Mouse (Mus musculus) common myeloid progenitor, adult 5-6 weeks (primary cell): Measurements from ENCODE around the gene Cfap43. TPM values are rescaled to one million over a fixed set of nuclear protein-coding genes. Genes with fewer than 3 reads are reported as not detected.

Experiments used
- ATAC-seq: replicated peaks from 2 replicates; pipeline ENCODE4 v1.8.0; 2016; ENCODE audit warnings: low read depth, mild to moderate bottlenecking, moderate TSS enrichment, inconsistent platforms; ENCODE audit not compliant: poor library complexity, severe bottlenecking
- total RNA-seq: library from RNA; stranded (forward); fragments of 200-1000, 187-1606 nt; gene quantifications from 2 replicates; pipeline ENCODE4 v1.2.3, GENCODE M21; 2017

Gene Cfap43
- total RNA-seq, 1 experiment from 2014 or later: not detected

DNA sequence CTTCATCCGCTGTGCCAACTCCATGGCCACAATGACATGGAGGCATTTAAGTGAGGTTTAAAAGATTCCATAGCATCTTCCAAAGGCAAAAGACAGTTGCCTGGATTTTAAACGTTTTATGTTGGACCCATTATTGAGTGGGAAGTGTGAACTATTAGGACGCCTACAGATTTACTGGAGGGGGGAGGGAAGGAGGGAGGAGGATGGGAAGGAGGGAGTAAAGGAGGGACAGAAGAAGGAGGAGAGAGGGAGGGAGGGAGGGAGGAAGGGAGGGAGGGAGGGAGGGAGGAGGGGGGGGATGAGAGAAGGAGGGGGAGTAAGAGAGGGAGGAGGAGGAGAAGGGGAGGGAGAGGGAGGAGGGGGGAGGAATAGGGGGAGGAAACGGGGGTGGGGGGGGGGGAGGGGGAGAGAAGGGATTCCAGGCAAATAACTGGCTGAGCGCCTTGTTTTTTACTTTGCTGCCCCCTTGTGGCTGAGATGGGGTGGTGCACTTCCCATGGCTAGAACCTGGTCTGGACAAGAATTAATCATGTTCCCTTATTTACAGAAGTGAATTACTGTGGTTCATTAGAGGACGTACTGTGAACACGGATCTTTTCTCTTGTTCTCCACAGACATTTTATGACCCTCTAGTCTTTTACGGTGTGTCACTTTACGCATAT lies 98.1 kb downstream of the Cfap43 start:
- peak; percentile 92 for ATAC-seq

DNA sequence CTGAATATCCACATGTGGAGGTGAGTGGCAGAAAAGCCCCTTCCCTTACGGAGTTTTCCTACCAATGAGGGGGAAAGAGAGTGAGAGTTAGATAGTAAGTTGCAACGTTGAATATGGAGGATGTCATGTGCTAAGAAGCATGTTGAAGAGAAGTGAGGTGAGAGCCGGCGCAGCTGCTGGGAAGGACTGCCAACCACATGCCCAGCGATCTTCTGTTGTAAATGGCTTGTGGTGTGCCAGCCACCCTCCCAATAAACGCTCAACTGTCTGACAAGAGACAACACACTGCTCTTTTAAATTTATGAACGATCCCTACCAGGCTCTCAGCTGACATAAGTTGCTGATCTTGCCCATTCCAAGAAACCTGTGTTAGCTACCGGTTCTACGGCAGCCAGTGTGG lies 101.4 kb downstream of the Cfap43 start:
- ATAC-seq: no peak

DNA sequence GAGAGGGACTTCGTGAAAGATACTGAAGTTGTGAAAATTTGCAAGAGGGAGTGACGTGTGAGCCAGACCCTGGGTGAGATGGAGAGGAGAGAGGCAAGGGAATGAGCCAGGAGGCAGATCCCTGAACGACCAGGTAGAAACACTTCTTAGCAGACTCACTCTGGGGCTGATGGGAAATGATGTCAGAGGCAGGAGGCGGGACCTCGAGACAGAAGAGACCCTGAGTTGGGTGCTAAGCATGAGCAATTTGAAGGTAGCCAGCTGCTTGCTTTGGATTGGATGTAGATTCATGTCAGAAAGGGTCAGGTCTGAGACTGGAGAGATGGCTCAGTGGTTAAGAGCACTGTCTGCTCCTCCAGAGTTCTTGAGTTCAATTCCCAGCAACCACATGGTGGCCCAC lies 104.4 kb downstream of the Cfap43 start:
- no peak for ATAC-seq

DNA sequence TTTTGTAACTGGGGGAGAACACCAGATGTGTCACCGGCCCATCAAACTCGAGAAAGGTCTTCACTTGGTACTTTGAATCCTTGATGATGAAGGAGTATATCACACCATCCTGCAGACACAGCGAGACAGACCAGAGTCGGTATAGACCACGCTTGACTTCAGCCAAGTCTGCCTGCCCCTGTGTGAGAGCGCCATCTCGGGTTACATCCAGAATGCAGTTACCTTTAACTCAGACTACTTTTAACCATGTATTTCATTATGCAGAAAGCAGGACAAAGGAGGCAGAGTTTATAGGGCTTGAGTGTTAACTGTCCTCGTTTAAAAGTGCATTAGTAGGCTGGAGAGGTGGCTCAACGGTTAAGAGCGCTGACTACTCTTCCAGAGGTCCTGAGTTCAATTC lies 107.0 kb downstream of the Cfap43 start:
- ATAC-seq: no peak

DNA sequence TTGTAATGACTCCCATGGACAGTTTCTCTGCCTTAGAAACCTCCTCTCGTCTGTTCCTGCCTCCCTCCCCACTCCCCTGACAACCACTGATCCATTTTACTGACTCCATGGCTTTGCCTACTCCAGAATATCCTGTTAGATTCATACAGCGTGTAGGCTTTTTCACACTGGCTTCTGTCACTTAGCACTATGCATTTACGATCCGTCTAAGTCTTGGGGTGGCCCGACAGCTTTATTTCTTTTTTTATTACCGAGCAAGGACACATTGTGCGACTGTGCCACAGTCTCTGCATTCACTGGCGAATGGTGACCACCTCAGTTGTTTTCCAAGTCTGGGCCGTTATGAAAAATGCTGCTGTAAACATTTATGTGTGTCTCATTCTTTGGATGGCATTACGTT lies 120.5 kb downstream of the Cfap43 start:
- no peak for ATAC-seq

DNA sequence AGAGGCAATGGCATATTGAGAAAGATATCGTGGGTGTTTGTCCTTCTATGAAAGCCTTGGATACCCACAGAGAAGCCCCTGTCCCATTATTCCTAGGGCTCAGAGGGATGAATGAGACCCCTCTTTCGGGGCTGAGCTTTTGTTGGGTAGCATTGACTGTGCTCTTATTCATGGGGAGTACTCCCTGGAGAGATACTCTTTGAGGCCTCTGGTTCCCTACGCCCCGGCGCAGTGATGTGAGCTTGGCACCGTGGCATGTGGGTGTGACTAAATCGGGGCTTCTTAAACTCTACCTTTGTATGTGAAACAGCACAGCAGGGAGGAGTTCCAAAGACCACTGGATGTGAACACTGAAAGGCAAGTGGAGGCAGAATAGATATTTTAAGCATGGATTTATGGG lies 122.4 kb downstream of the Cfap43 start:
- ATAC-seq: no peak

DNA sequence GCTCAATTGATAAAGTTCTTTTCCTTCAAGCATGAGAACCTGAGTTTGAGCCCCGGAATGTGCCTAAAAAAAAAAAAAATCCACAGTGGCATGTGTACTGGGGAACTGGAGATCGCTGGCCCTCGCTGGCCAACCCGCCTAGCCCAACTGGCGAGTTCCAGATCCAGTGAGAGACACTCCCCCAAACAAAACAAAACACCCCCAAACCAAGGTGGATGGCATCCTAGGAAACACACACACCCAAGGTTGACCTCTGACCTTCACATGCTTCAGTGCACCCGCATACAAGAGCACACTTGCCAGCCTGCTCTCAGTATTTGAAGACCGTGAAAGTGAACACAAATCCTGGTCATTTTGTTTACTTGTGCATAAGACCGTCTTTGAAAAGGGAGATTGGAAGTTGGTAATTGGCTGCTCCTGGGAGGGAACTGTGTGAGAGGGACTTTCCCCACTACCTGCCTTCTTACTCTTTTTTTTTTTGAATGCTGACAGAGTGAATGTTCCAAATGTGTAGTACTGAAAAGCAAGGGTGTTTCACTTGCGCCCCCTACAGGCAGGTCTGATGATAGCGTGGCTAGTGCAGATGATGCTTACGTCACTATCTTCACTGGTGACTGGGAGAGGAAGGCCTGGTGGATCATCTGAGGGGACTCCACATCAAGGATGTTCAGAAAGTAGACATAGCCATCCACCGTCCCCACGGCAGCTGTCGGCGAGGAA lies 123.9 kb downstream of the Cfap43 start:
- peak; percentile 89 for ATAC-seq

DNA sequence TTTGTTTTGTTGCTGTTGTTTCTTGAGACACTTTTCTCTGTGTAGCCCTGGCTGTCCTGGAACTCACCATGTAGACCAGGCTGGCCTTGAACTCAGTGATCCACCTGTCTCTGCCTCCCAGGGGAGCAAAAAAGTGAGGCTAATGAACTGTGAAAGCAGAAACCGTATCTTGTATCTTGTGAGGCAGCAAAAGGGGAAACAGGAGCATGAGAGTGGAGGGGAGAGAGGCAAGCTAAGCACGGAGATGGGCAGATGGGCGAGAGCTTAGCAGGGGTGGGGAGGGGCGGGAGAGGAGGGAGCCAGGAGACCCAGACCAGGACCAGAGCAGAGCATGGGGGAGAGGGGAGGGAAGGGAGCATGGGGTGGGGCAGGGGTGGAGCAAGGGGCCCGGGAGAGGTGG lies 124.8 kb downstream of the Cfap43 start:
- no peak for ATAC-seq

DNA sequence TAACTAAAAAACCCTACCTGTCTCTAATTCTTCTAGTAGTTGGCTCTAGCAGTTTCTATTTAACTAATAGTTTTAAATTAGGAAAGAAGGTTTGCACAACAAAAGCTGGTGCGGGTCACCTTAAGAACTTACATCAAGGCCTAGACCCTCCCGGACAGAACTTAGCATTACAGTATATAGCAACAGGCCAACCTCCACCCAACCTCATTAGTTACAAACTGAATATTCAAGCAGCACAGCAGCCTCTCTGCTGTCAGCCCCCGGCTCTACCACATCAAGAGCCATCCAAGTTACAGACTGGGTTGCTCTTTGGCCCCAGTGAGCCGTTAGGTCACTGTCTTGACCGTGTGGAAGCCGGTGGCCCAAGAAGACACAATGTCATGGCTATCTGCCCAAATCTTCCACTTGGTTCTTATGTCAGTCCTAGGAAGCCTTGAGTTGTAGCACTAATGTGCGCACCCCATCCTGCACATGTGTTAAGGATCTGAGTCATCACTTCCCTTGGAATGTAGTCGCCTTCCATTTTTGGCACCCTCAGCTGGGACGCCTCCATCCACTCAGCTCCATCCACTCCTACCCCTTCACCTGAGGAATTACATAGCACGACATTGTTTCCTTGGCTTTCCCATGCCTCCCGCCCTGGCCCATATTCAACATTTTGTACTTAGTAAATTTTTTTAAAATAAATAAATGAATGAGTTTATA lies 128.6 kb downstream of the Cfap43 start:
- ATAC-seq: no peak

DNA sequence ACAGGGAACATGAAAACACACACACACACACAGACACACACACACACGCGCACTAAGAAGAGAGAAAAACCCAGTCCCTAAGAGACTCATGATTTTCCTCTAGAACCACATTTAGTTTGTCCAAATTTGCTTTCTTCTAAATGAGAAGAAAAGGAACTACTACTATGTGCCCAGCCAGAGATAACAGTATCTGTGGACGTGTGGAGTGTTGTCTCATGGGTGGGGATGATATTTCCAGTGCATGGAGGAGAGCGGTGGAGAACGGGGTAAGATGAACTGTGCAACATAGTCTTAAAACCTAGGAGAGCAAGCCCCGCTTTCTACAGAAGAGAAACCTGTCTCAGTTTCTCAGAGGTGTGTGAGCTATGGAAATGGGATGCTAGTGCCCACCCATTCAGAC lies 135.2 kb downstream of the Cfap43 start:
- no peak for ATAC-seq

DNA sequence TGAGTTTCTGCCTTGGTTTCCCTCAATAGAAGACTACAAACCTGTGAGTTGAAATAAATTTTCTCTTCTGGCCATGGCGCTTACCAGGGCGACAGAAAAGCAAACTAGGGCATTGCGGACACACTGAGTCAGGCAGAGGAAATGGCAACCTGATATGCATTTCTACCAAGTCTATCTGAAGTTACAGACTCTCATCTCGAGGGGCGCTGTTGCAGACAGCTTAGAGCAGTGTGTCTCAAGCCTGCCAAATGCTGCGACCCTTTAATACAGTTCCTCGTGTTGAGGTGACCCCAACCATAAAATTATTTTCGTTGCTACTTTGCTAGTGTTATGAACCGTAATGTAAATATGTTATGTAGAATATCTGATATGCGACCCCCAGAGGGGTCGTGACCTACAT lies 138.1 kb downstream of the Cfap43 start:
- no peak for ATAC-seq

DNA sequence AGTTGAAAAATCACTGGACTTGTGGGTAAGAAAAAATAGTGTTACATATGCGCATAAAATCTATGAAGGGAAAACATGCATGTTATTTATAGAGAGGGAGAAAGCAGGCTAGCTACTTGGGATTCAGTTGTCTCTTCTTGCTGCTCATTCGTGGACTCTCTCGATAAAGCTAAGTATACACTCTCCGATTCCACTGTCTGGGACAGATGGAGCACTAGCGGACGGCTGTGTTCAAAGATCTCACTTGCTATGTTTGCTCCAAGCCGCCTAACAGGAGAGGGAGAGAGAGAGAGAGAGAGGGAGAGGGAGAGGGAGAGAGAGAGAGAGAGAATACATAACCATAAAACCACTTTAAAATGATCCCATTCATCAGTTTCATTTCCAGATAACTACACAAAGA lies 138.9 kb downstream of the Cfap43 start:
- no peak for ATAC-seq

DNA sequence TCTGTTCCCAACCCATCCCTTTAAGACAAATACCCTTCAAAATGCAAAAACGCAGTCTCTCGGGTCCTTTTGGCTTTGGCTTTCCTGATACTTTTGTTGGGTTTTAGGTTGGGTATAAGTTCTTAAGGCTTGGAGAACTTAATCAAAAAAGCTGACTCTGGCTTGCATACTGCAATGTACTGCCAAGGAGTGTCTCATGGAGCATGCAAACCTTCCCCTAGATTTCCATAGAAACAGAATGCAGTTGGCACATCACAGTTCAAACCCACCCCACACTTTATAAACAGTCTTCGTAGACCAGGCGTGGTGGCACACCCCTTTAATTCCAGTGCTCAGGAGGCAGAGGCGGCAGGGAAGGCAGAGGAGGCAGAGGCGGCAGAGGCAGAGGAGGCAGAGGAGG lies 141.2 kb downstream of the Cfap43 start:
- ATAC-seq: no peak

DNA sequence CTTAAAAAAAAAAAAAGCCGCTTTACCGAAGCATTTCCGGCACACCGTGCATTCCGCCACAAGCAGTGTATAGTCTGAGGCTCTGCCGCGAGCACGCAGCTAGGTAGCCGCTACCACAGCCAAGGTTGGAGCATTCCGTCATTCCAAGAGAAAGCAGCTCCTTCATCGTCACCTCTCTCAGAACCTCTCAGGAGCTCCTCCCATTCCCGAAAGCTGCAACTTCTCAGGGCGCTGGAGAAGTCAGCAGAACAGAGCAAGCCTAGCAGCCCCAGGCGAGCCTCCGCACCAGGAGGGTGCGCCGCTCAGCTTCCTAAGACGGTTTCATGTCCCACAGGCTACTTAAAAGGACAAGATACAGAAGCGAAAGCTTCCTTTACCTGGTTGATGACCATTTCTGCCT lies 163.5 kb downstream of the Cfap43 start:
- no peak for ATAC-seq

DNA sequence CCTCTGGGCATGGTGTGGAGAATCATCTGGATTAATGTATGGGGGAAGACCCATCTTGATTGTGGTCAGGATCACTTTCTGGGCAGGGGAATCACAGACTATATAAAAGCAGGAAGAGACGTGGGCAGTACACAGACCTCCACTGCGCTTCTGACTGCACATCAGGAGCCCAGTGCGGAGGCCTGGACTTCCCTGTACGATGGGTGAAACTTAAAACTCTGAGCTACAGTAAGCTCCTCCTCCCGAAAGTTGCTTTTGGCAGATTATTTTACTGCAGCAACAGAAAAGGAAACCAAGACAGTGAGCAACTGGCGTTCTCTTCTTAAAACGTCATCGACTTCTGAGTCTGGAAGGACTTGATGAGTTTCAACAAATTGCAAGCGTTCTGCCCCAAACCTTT lies 164.2 kb downstream of the Cfap43 start:
- ATAC-seq: peak; percentile 81

DNA sequence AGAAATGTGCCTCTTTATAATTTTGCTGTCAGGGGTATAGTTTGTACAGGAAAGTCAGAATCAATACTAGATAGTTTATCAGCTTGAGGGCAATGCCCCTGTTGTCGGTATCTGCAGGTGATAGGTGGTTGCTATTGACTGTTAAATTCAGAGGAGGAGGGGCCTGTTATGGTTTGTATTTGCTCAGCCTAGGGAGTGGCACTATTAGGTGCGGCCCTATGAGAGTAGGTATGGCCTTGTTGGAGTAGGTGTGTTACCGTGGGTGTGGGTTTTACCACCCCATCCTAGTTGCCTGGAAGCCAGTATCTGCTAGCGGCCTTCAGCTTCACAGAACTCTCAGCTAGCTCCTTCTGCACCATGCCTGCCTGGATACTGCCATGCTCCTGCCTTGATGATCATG lies 165.2 kb downstream of the Cfap43 start:
- ATAC-seq: no peak

DNA sequence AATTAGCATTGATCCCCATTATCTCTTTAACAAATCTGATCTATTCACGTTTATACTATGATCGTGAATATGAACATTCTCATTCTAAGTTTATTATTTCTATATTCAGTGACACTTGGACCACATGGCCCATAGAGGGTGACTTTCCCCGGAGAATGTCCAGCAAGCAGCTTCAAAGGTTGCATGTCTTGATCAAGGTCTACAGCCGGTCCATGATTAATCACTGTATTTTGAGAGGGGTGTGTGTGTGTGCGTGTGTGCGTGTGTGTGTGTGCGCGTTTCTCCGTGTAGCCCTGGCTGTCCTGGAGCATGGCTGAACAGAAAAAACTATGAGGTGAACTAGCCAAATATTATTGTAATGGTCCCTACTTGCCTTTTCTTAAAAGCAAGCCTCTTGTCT lies 166.6 kb downstream of the Cfap43 start:
- ATAC-seq: no peak

DNA sequence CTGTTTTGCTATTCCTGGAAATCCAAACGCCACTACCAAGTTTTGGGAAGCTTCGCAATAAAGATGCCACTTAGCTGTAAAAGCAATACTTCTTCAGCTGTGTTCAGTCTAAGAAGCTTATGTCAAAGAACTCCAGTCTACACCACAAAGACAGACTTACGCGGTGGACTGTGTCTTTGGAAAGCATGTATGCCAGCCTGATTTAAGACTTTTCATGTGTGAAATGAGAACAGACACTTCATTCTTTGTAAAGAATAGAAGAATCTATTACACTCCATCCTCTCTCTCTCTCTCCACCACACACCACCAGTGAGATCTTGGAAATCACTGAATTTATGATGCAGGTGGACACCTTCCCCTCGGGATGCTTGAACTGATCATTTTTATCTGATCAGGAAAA lies 168.7 kb downstream of the Cfap43 start:
- no peak for ATAC-seq

DNA sequence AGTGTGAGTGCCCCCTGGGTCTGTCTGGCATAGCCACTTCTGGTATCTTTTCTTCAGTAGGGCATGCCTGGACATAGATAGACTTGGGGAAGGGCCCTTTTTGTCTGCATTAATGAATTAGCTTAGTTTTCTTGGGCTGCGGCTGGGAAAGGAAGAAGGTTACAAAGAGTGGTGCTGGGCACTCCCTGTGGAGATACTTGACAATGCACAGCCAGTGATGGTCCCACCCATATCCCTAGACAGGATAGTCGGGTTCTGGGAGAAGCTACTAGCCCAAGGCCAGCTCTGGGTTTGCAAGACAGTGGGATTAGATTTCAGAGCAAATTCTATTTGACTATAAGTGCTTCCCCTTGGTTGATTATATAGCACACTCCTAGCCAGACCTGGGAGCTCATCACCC lies 170.1 kb downstream of the Cfap43 start:
- no peak for ATAC-seq

DNA sequence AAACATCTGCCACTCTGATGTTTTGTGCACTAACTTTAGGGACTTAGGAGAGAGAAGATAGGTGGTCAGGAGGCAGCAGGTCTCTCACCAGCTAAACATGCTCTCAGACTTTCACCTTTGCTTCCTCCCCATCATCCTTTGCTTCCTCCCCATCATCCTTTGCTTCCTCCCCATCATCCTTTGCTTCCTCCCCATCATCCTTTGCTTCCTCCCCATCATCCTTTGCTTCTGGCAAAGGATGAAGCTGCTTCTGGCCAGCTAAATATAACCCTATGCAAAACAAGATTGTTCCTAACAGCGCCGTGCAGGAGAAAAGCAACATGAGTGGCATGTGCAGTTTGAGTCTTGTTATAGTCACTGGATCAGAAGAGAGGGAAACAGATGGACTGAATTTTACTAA lies 172.0 kb downstream of the Cfap43 start:
- no peak for ATAC-seq

DNA sequence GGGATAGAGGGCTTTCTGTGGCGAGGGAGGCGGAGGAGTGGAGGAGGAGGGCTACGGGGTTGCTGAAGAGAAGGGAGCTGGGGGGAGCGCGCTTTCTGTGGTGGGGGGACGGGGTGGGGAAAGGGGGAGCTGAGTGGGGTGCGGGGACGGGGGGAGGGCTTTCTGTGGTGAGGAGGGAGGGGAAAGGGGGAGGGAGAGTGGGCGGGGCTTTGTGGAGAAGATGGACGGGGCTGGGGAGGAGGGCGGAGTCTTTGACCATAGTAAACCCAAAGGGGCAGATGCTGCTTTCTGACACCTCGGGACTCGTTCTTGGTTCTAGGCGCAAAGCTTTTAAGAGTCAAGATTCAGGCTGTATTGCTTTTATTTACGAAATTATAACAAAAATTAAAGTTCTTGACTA lies 187.2 kb downstream of the Cfap43 start:
- ATAC-seq: peak; percentile 20
